Mouse (Mus musculus): Measurements from ENCODE around the gene Zxdc. TPM values are rescaled to one million over a fixed set of nuclear protein-coding genes. Genes with fewer than 3 reads are reported as not detected.

Zxdc gene
- polyA plus RNA-seq, 1 experiment from 2014 or later = 4.4 TPM

DNA sequence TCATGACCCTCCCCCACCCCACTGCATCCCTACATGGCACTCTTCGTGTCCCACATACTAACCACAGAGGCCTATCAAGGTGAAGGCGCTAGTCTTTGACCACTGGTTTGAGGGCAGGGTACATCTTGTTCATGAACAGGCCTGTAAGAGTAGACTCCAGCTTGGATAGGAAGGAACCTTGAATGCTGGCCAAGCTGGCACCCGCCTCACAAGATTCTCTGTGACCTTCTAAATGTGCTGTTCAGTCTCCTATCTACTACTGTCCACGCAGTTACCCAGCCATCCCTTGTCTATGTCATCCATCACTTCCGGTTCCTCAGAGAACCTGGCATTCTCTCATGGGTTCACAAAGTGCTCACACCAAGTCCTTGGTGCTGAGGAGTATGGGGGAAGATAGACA lies 6.0 kb upstream of the Zxdc start:
- H3K36me3 ChIP-seq (ENCODE audit: control insufficient read depth, insufficient read depth, low read length) = no peaks in the 10 kb centered on the region
- H3K9ac ChIP-seq (ENCODE audit: low read depth, low read length) = no peak overlapping the region
- H3K9me3 ChIP-seq (ENCODE audit: control insufficient read depth, low read length) = no peaks in the 10 kb centered on the region
- no peaks in the 10 kb centered on the region for H3K27me3 ChIP-seq (replicated peaks; ENCODE audit: control insufficient read depth, insufficient read depth, low read length)
- no peak overlapping the region for H3K27ac ChIP-seq (ENCODE audit: low read length)
- no peak overlapping the region for H3K4me3 ChIP-seq (ENCODE audit: low read length)
- no peak for ATAC-seq
- 77% methylated on average over 5 of the region's 5 CpGs for WGBS
- peaks cover 13% of the 10 kb centered on the region for H3K4me1 ChIP-seq (ENCODE audit: control insufficient read depth, insufficient read depth, low read length)
- H3K4me2 ChIP-seq (ENCODE audit: low read depth, low read length) = no peak overlapping the region

GRCm38 (mm10) chr6:90369725-90370553 lies 647 bp downstream of the Zxdc start:
- Histone ChIP-seq H3K9me3 (ENCODE audit: control insufficient read depth, low read length) (no peaks in the 10 kb centered on the region), H3K4me1 (ENCODE audit: control insufficient read depth, insufficient read depth, low read length) (peaks cover 19% of the 10 kb centered on the region), H3K4me2 (ENCODE audit: low read depth, low read length) (peak overlapping the region; percentile 93), H3K27me3 (replicated peaks; ENCODE audit: control insufficient read depth, insufficient read depth, low read length) (no peaks in the 10 kb centered on the region), H3K4me3 (ENCODE audit: low read length) (peak overlapping the region; percentile 92), H3K9ac (ENCODE audit: low read depth, low read length) (peak overlapping the region; percentile 88), H3K36me3 (ENCODE audit: control insufficient read depth, insufficient read depth, low read length) (peaks cover 8% of the 10 kb centered on the region; the same call in 1 of the 2 replicates), H3K27ac (ENCODE audit: low read length) (peak overlapping the region; percentile 84)
- 0% methylated on average over 88 of the region's 98 CpGs for WGBS
- ATAC-seq = peak; percentile 86

GRCm38 (mm10) chr6:90374647-90375046 lies 5.4 kb downstream of the Zxdc start:
- Histone ChIP-seq H3K4me1 (ENCODE audit: control insufficient read depth, insufficient read depth, low read length) (peaks cover 15% of the 10 kb centered on the region), H3K4me2 (ENCODE audit: low read depth, low read length) (no peak overlapping the region), H3K27me3 (replicated peaks; ENCODE audit: control insufficient read depth, insufficient read depth, low read length) (no peaks in the 10 kb centered on the region), H3K9me3 (ENCODE audit: control insufficient read depth, low read length) (no peaks in the 10 kb centered on the region), H3K27ac (ENCODE audit: low read length) (no peak overlapping the region), H3K9ac (ENCODE audit: low read depth, low read length) (no peak overlapping the region), H3K4me3 (ENCODE audit: low read length) (no peak overlapping the region), H3K36me3 (ENCODE audit: control insufficient read depth, insufficient read depth, low read length) (peaks cover 16% of the 10 kb centered on the region)
- peak; percentile 42; the same call in 1 of the 2 replicates for ATAC-seq
- WGBS = 71% methylated on average over 4 of the region's 4 CpGs

- H3K36me3 ChIP-seq (ENCODE audit: control insufficient read depth, insufficient read depth, low read length) = peaks cover 25% of the 10 kb centered on the region
- H3K9me3 ChIP-seq (ENCODE audit: control insufficient read depth, low read length) = no peaks in the 10 kb centered on the region
- H3K27ac ChIP-seq (ENCODE audit: low read length) = no peak overlapping the region
- no peaks in the 10 kb centered on the region for H3K27me3 ChIP-seq (replicated peaks; ENCODE audit: control insufficient read depth, insufficient read depth, low read length)
- no peak overlapping the region for H3K4me2 ChIP-seq (ENCODE audit: low read depth, low read length)
- no peak overlapping the region for H3K4me3 ChIP-seq (ENCODE audit: low read length)
- H3K4me1 ChIP-seq (ENCODE audit: control insufficient read depth, insufficient read depth, low read length) = no peaks in the 10 kb centered on the region
- ATAC-seq = no peak
- WGBS = 95% methylated on average over 2 of the region's 2 CpGs
- H3K9ac ChIP-seq (ENCODE audit: low read depth, low read length) = no peak overlapping the region
Measured at GRCm38 (mm10) chr6:90377708-90378107, 8.4 kb downstream of the Zxdc start.

DNA sequence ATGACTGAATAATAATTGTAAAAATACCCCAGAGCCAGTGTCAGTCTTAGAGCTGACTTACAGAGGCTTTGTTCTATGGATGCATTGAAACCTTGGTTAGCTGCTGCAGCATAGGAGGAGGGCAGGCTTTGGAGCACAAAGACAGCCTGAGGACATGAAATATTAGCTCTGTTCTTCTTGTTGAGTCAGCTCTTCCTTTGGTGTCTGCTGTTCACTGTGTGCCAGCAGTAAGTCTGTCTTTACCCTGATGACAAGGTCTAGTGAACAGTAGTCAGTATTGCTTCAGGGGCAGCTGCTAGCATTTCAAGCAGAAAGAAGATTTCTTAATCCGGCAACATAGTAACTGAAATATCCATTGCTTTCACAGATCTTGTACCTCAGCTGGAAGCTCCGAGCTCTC lies 12.2 kb downstream of the Zxdc start:
- no peak for ATAC-seq
- no peak overlapping the region for H3K9ac ChIP-seq (ENCODE audit: low read depth, low read length)
- peaks cover 21% of the 10 kb centered on the region for H3K36me3 ChIP-seq (ENCODE audit: control insufficient read depth, insufficient read depth, low read length)
- no peak overlapping the region for H3K4me2 ChIP-seq (ENCODE audit: low read depth, low read length)
- H3K27ac ChIP-seq (ENCODE audit: low read length) = no peak overlapping the region
- H3K4me3 ChIP-seq (ENCODE audit: low read length) = no peak overlapping the region
- WGBS = 92% methylated on average over 2 of the region's 2 CpGs
- no peaks in the 10 kb centered on the region for H3K4me1 ChIP-seq (ENCODE audit: control insufficient read depth, insufficient read depth, low read length)
- H3K27me3 ChIP-seq (replicated peaks; ENCODE audit: control insufficient read depth, insufficient read depth, low read length) = no peaks in the 10 kb centered on the region
- no peaks in the 10 kb centered on the region for H3K9me3 ChIP-seq (ENCODE audit: control insufficient read depth, low read length)

- H3K27me3 ChIP-seq (replicated peaks; ENCODE audit: control insufficient read depth, insufficient read depth, low read length) = no peaks in the 10 kb centered on the region
- H3K4me3 ChIP-seq (ENCODE audit: low read length) = no peak overlapping the region
- no peaks in the 10 kb centered on the region; the same call in 1 of the 2 replicates for H3K4me1 ChIP-seq (ENCODE audit: control insufficient read depth, insufficient read depth, low read length)
- H3K9me3 ChIP-seq (ENCODE audit: control insufficient read depth, low read length) = no peaks in the 10 kb centered on the region
- no peak overlapping the region for H3K4me2 ChIP-seq (ENCODE audit: low read depth, low read length)
- ATAC-seq = no peak
- peaks cover 6% of the 10 kb centered on the region for H3K36me3 ChIP-seq (ENCODE audit: control insufficient read depth, insufficient read depth, low read length)
- no peak overlapping the region for H3K27ac ChIP-seq (ENCODE audit: low read length)
- no peak overlapping the region for H3K9ac ChIP-seq (ENCODE audit: low read depth, low read length)
- WGBS = 88% methylated on average over 4 of the region's 4 CpGs
Measured at GRCm38 (mm10) chr6:90390629-90391028, 21.3 kb downstream of the Zxdc start.

DNA sequence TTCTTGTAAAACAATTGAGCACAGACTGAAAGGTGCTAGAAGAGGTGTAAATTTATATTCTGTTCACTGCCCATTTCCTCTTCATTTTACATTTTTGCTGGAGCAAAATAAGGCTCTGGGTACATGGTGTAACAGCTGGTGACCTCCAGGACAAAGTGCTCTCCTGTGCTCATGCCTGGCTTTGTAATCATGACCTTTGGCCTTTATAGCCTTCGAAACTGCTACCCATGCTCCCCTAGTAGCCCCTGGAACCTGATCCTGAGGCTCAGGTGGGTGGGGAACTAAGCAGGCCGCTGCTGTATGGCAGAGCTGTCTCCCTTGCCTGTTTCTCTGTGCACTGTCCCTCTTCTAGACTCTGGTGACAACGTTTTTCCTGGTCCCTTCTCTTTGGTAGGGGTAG lies 24.7 kb downstream of the Zxdc start:
- peak; percentile 57 for ATAC-seq
- 50% methylated on average over 3 of the region's 3 CpGs for WGBS
- Histone ChIP-seq H3K4me3 (ENCODE audit: low read length) (no peak overlapping the region), H3K4me2 (ENCODE audit: low read depth, low read length) (no peak overlapping the region), H3K9me3 (ENCODE audit: control insufficient read depth, low read length) (no peaks in the 10 kb centered on the region), H3K9ac (ENCODE audit: low read depth, low read length) (no peak overlapping the region), H3K27ac (ENCODE audit: low read length) (no peak overlapping the region), H3K4me1 (ENCODE audit: control insufficient read depth, insufficient read depth, low read length) (no peaks in the 10 kb centered on the region; the same call in 1 of the 2 replicates), H3K27me3 (replicated peaks; ENCODE audit: control insufficient read depth, insufficient read depth, low read length) (no peaks in the 10 kb centered on the region), H3K36me3 (ENCODE audit: control insufficient read depth, insufficient read depth, low read length) (peaks cover 9% of the 10 kb centered on the region)

GRCm38 (mm10) chr6:90395751-90396150 lies 26.5 kb downstream of the Zxdc start:
- H3K27ac ChIP-seq (ENCODE audit: low read length) = no peak overlapping the region
- no peak for ATAC-seq
- 92% methylated on average over 2 of the region's 2 CpGs for WGBS

GRCm38 (mm10) chr6:90397291-90397690 lies 28.0 kb downstream of the Zxdc start:
- no peaks in the 10 kb centered on the region for H3K27me3 ChIP-seq (replicated peaks; ENCODE audit: control insufficient read depth, insufficient read depth, low read length)
- H3K27ac ChIP-seq (ENCODE audit: low read length) = peak overlapping the region; percentile 55
- no peaks in the 10 kb centered on the region for H3K9me3 ChIP-seq (ENCODE audit: control insufficient read depth, low read length)
- 76% methylated on average over 3 of the region's 3 CpGs for WGBS
- no peaks in the 10 kb centered on the region; the same call in 1 of the 2 replicates for H3K4me1 ChIP-seq (ENCODE audit: control insufficient read depth, insufficient read depth, low read length)
- ATAC-seq = peak; percentile 87
- peaks cover 11% of the 10 kb centered on the region for H3K36me3 ChIP-seq (ENCODE audit: control insufficient read depth, insufficient read depth, low read length)
- H3K9ac ChIP-seq (ENCODE audit: low read depth, low read length) = no peak overlapping the region
- H3K4me3 ChIP-seq (ENCODE audit: low read length) = no peak overlapping the region
- no peak overlapping the region for H3K4me2 ChIP-seq (ENCODE audit: low read depth, low read length)

More at GRCm38 (mm10) chr6:90395751-90396150, 26.5 kb downstream of the Zxdc start:
- Histone ChIP-seq H3K4me3 (ENCODE audit: low read length) (no peak overlapping the region), H3K4me2 (ENCODE audit: low read depth, low read length) (no peak overlapping the region), H3K36me3 (ENCODE audit: control insufficient read depth, insufficient read depth, low read length) (peaks cover 12% of the 10 kb centered on the region), H3K4me1 (ENCODE audit: control insufficient read depth, insufficient read depth, low read length) (no peaks in the 10 kb centered on the region; the same call in 1 of the 2 replicates), H3K9ac (ENCODE audit: low read depth, low read length) (no peak overlapping the region), H3K9me3 (ENCODE audit: control insufficient read depth, low read length) (no peaks in the 10 kb centered on the region), H3K27me3 (replicated peaks; ENCODE audit: control insufficient read depth, insufficient read depth, low read length) (no peaks in the 10 kb centered on the region)
